8 mouse cellular contexts compared by ENCODE assay signal in the genomic region with DNA sequence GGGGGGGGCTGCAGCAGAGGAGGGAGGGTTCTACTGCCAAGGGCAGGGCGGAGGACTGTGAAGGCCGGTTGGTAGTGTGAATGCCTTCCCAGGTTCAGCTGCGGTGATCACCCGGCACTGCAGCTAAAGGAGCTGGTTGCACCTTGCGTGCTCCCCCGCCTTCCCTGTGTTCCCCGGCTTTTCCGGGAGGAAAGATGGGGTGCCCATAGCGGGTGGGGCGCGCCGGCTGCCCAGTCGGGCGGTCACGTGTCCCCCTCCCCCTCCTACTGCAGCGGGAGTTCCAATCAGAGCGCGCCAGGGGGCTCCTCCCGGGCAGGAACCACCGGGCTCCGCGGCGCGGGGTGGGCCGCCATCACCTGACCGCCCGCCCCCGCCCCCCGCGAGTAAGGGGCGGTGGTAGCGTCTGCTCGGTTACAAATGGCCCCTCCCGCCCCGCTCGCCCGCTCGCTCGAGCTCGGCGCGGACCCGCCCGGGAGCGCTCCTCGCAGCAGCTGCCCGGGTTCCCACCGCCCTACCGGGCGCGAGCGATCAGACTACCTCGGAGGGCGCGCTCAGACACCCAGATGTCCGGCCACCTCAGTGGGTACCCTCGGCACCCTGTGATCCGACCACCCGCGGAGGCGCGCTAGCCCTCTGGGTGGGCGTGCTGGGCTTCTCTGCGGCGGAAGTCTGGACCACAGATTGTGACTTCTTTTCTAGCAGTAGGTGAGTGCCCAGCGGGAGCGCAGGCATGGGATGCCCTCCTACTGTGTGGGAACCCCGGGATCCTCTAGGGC.
DNase-seq lines count a peak whose midpoint lies in the region; ATAC-seq and TF ChIP-seq lines count a peak whose summit lies in the region.

No protein-coding gene starts in this region.

- peak overlapping the region; percentile 92 for H3K4me2 ChIP-seq in kidney, postnatal 0 days (ENCODE audit: low read length)
- peak overlapping the region; percentile 91 for H3K4me2 ChIP-seq in limb, embryonic 14.5 days (replicated peaks; ENCODE audit: low read depth, low read length, severe bottlenecking)
- H3K4me2 ChIP-seq in neural tube, embryonic 14.5 days (ENCODE audit: low read depth, low read length), result peak overlapping the region; percentile 70

- intact Hi-C loops in heart, adult 2 months (cut with DNase I), result no loop called here

- under 1% methylated on average over 67 of the region's 68 CpGs for WGBS in kidney, adult 2 months
- 1% methylated on average over 67 of the region's 68 CpGs for WGBS in heart, adult 2 months
- under 1% methylated on average over 58 of the region's 68 CpGs for WGBS in kidney, postnatal 0 days
- under 1% methylated on average over 43 of the region's 68 CpGs for WGBS in limb, embryonic 14.5 days
- 1% methylated on average over 61 of the region's 68 CpGs for WGBS in neural tube, embryonic 14.5 days

- 0 out of 2 replicates have a peak, but pooled peaks have one; percentile 6 for ATAC-seq in common myeloid progenitor, adult 5-6 weeks (replicated peaks; ENCODE audit: low read depth, poor library complexity, severe bottlenecking)
- peak; percentile 54 for ATAC-seq in kidney, postnatal 0 days (replicated peaks; ENCODE audit: low FRiP score, low read depth)
- peak; percentile 88 for ATAC-seq in limb, embryonic 14.5 days (ENCODE audit: low FRiP score, low read depth)
- ATAC-seq in neural tube, embryonic 14.5 days (ENCODE audit: low read depth), result peak; percentile 87

- no peak for TF ChIP-seq EP300 in heart, adult 2 months (IDR thresholded peaks at IDR 0.05; ENCODE audit: insufficient read depth, low read depth, low read length)

- H3K4me1 ChIP-seq in kidney, adult 2 months (ENCODE audit: control insufficient read depth, insufficient read depth, low read length), result no peaks in the 10 kb centered on the region
- no peaks in the 10 kb centered on the region for H3K4me1 ChIP-seq in heart, adult 2 months (ENCODE audit: control insufficient read depth, insufficient read depth, low read length)
- H3K4me1 ChIP-seq in kidney, postnatal 0 days (replicated peaks; ENCODE audit: insufficient read depth, low read length), result peaks cover 19% of the 10 kb centered on the region
- peaks cover 10% of the 10 kb centered on the region for H3K4me1 ChIP-seq in limb, embryonic 14.5 days (ENCODE audit: control insufficient read depth, insufficient read depth, low read length)
- H3K4me1 ChIP-seq in neural tube, embryonic 14.5 days (ENCODE audit: control insufficient read depth, insufficient read depth, low read length), result no peaks in the 10 kb centered on the region

- no peaks in the 10 kb centered on the region for H3K9me3 ChIP-seq in kidney, postnatal 0 days (replicated peaks; ENCODE audit: low read length)
- no peaks in the 10 kb centered on the region for H3K9me3 ChIP-seq in limb, embryonic 14.5 days (ENCODE audit: control insufficient read depth, low read length)
- H3K9me3 ChIP-seq in neural tube, embryonic 14.5 days (ENCODE audit: control insufficient read depth, low read length), result no peaks in the 10 kb centered on the region

- H3K4me3 ChIP-seq in kidney, adult 2 months (ENCODE audit: insufficient read depth, low read depth, low read length), result peak overlapping the region; percentile 56
- peak overlapping the region; percentile 43 for H3K4me3 ChIP-seq in heart, adult 2 months
- H3K4me3 ChIP-seq in kidney, postnatal 0 days (replicated peaks; ENCODE audit: low read depth, low read length), result peak overlapping the region; percentile 50
- H3K4me3 ChIP-seq in limb, embryonic 14.5 days (replicated peaks; ENCODE audit: low read length), result peak overlapping the region; percentile 52
- H3K4me3 ChIP-seq in neural tube, embryonic 14.5 days (ENCODE audit: low read depth, low read length), result peak overlapping the region; percentile 57

- peak; percentile 5 for DNase-seq in kidney, adult 2 months
- DNase-seq in kidney, adult 18-20 months, result no peak
- DNase-seq in heart, adult 2 months, result peak; percentile 23 to 32
- DNase-seq in kidney, postnatal 0 days (ENCODE audit: low spot score), result peak; percentile 21
- DNase-seq in limb, embryonic 14.5 days (ENCODE audit: low spot score), result peak; percentile 74
- peak; percentile 28 for DNase-seq in urinary bladder, postnatal 14 days (ENCODE audit: low spot score)

- H3K27me3 ChIP-seq in kidney, adult 2 months (replicated peaks; ENCODE audit: control insufficient read depth, insufficient read depth, low read length), result peaks cover 6% of the 10 kb centered on the region; the same call in 1 of the 2 replicates
- peaks cover 34% of the 10 kb centered on the region for H3K27me3 ChIP-seq in heart, adult 2 months (ENCODE audit: control insufficient read depth, insufficient read depth, low read length)
- peaks cover 75% of the 10 kb centered on the region for H3K27me3 ChIP-seq in kidney, postnatal 0 days (ENCODE audit: insufficient read depth, low read length)
- peaks cover 74% of the 10 kb centered on the region for H3K27me3 ChIP-seq in limb, embryonic 14.5 days (ENCODE audit: control insufficient read depth, insufficient read depth, low read length)
- H3K27me3 ChIP-seq in neural tube, embryonic 14.5 days (ENCODE audit: control insufficient read depth, insufficient read depth, low read length), result peaks cover 23% of the 10 kb centered on the region

- H3K79me2 ChIP-seq in heart, adult 2 months (replicated peaks; ENCODE audit: control insufficient read depth, insufficient read depth, low read length), result no peaks in the 10 kb centered on the region

- H3K27ac ChIP-seq in kidney, adult 2 months (ENCODE audit: insufficient read depth, low read depth, low read length), result no peak overlapping the region
- no peak overlapping the region for H3K27ac ChIP-seq in heart, adult 2 months
- H3K27ac ChIP-seq in kidney, postnatal 0 days, result no peak overlapping the region
- no peak overlapping the region for H3K27ac ChIP-seq in limb, embryonic 14.5 days (replicated peaks; ENCODE audit: low read depth, low read length)
- H3K27ac ChIP-seq in neural tube, embryonic 14.5 days (ENCODE audit: low read depth, low read length), result peak overlapping the region; percentile 83

- no peak for TF ChIP-seq POLR2A in kidney, adult 2 months (IDR thresholded peaks at IDR 0.05; ENCODE audit: low read depth, low read length)
- TF ChIP-seq POLR2A in heart, adult 2 months (IDR thresholded peaks at IDR 0.05; ENCODE audit: insufficient read depth, low read depth, low read length), result no peak
- TF ChIP-seq POLR2A in limb, embryonic 14.5 days (IDR thresholded peaks at IDR 0.05; ENCODE audit: borderline replicate concordance, extremely low read depth, insufficient read depth, insufficient read length), result no peak

- no peak for TF ChIP-seq CTCF in kidney, adult 2 months (conservative IDR thresholded peaks at IDR 0.05; ENCODE audit: insufficient read depth, insufficient read length, low read depth, low read length)
- no peak for TF ChIP-seq CTCF in heart, adult 2 months (IDR thresholded peaks at IDR 0.05)
- no peak for TF ChIP-seq CTCF in kidney, postnatal 0 days (IDR thresholded peaks at IDR 0.05; ENCODE audit: low read depth)

- no peak overlapping the region for H3K9ac ChIP-seq in heart, adult 2 months (ENCODE audit: low read depth, low read length)
- H3K9ac ChIP-seq in kidney, postnatal 0 days (ENCODE audit: low read depth, low read length), result no peak overlapping the region
- peak overlapping the region; percentile 50 for H3K9ac ChIP-seq in limb, embryonic 14.5 days (ENCODE audit: low read depth, low read length, severe bottlenecking)
- H3K9ac ChIP-seq in neural tube, embryonic 14.5 days (replicated peaks; ENCODE audit: low read depth, low read length), result peak overlapping the region; percentile 66

- no peaks in the 10 kb centered on the region for H3K36me3 ChIP-seq in kidney, adult 2 months (ENCODE audit: control insufficient read depth, insufficient read depth, low read length)
- no peaks in the 10 kb centered on the region for H3K36me3 ChIP-seq in heart, adult 2 months (ENCODE audit: control insufficient read depth, insufficient read depth, low read length)
- H3K36me3 ChIP-seq in kidney, postnatal 0 days (ENCODE audit: insufficient read depth, low read length), result no peaks in the 10 kb centered on the region
- no peaks in the 10 kb centered on the region for H3K36me3 ChIP-seq in limb, embryonic 14.5 days (ENCODE audit: control insufficient read depth, insufficient read depth, low read length)
- no peaks in the 10 kb centered on the region for H3K36me3 ChIP-seq in neural tube, embryonic 14.5 days (ENCODE audit: control insufficient read depth, insufficient read depth, low read length)

Comparison
In these comparisons a context has a peak if more than half of its experiments do, and no peak if none do; other contexts are left out.
1. ATAC-seq: peak in every context shown above with its lines; median percentile 88 in limb, embryonic 14.5 days; 87 in neural tube, embryonic 14.5 days; 54 in kidney, postnatal 0 days; 6 in common myeloid progenitor, adult 5-6 weeks.
2. H3K9ac ChIP-seq: peak in limb, embryonic 14.5 days (single experiment) and neural tube, embryonic 14.5 days (single experiment); none in heart, adult 2 months (single experiment) and kidney, postnatal 0 days (single experiment).
3. Peak in every context shown above with its lines, with median percentiles within 50 percentile points of each other: H3K4me3 ChIP-seq and H3K4me2 ChIP-seq.